Mouse (Mus musculus) hindbrain, postnatal 0 days (tissue): ENCODE measurements at regions not wholly inside any gene's neighbourhood (a gene's known extent, or its start where the extent isn't known, plus 50 kb on each side); places are given as distances from the start of the nearest gene placed in this dataset.

Source experiments
- ATAC-seq: fragments of 200-750 bp; cut with Nextera tagmentation; 2 replicates; pipeline ENCODE4 v1.8.0; 2017; ENCODE audit warnings: mild to moderate bottlenecking, moderate TSS enrichment, moderate library complexity
- DNase-seq: peaks from one replicate; pipeline ENCODE4 v3.0.0-alpha.2; 2015; ENCODE audit warnings: low spot score
- H3K27ac ChIP-seq: fragments of 300-500 bp; sonication (generic); 2 replicates; pipeline ENCODE4 v1.5.1; 2014; ENCODE audit warnings: mild to moderate bottlenecking
- H3K27me3 ChIP-seq: fragments of 300-500 bp; sonication (generic); 2 replicates; pipeline ENCODE4 v1.6.1; 2014; ENCODE audit warnings: low read length, mixed read lengths; ENCODE audit not compliant: insufficient read depth
- H3K36me3 ChIP-seq: fragments of 300-500 bp; sonication (generic); 2 replicates; pipeline ENCODE4 v1.6.1; 2014; ENCODE audit warnings: low read length, mixed read lengths; ENCODE audit not compliant: insufficient read depth
- H3K4me1 ChIP-seq: fragments of 300-500 bp; sonication (generic); 2 replicates; pipeline ENCODE4 v1.6.1; 2014; ENCODE audit warnings: antibody characterized with exemption, low read length, mixed read lengths; ENCODE audit not compliant: insufficient read depth
- H3K4me2 ChIP-seq: fragments of 300-500 bp; sonication (generic); 2 replicates; pipeline ENCODE4 v1.6.1; 2014; ENCODE audit warnings: low read depth, mild to moderate bottlenecking, low read length, moderate library complexity, mixed read lengths
- H3K4me3 ChIP-seq: fragments of 300-500 bp; sonication (generic); 2 replicates; pipeline ENCODE4 v1.5.1; 2014; ENCODE audit warnings: low read length
- H3K9ac ChIP-seq: fragments of 300-500 bp; sonication (generic); replicated peaks from 2 replicates; pipeline ENCODE4 v1.6.1; 2014; ENCODE audit warnings: mild to moderate bottlenecking, low read length, moderate library complexity, mixed read lengths
- H3K9me3 ChIP-seq: fragments of 300-500 bp; sonication (generic); 2 replicates; pipeline ENCODE4 v1.6.1; 2016; ENCODE audit warnings: low read length, mixed read lengths
- CTCF ChIP-seq: IDR thresholded peaks from 2 replicates; pipeline ENCODE4 v1.5.1; 2016; ENCODE audit warnings: antibody characterized with exemption, control low read depth, low read depth
- WGBS: fragments of 180-500 bp; shearing (Covaris S2); extraction: QIAGEN DNeasy Blood & Tissue Kit; methylation state at CpG from one replicate; pipeline ENCODE4 v1.1.7; 2014; 5-methylcytosine and 5-hydroxymethylcytosine counted together

DNA sequence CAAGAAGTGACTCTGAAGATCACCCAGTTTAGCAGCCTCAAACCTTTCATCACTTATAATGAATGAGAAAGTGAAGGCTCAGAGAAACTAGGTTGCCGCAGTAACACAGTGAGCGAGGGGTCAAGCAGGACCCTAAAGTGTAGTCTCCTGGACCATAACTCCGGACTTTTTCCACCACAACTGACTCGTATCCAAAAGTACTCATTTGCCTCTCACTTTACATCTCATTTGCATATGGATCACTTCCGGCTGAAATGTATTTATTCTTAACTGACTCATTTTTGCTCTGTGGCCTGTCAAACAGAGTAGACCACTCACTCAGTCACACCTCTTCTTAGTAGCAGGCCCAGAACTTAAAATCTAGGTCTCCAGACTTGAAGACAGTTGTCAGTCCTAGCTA, 73.7 kb downstream of the Rpusd4 start:
- Histone ChIP-seq H3K9me3 (no peaks in the 10 kb centered on the region), H3K4me3 (no peak overlapping the region), H3K27me3 (peaks cover 27% of the 10 kb centered on the region), H3K4me2 (no peak overlapping the region), H3K9ac (no peak overlapping the region), H3K36me3 (no peaks in the 10 kb centered on the region), H3K4me1 (peaks cover 6% of the 10 kb centered on the region; the same call in 1 of the 2 replicates), H3K27ac (no peak overlapping the region)
- no peak for ATAC-seq
- DNase-seq = no peak
- TF ChIP-seq CTCF = no peak
- 80% methylated on average over 5 of the region's 5 CpGs for WGBS

DNA sequence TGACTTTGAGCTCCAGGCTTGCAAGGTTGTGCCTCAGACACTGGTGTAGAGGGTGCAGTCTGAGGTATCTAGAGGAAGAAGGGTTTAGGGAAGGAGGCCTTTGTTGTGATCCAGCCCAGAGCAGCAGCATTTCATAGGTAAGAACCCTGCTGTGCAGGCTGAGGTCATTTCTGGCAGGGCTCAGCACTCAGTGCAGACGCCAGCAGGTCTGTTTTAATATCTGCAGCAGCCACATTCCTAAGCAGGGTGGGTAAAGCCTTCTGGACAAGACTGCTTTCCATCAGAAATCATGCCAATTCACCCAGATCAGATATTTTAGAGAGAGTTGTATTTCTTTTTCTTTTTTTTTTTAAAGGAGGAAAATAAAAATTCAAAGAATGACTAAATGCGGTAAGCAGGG, 74.8 kb downstream of the Rpusd4 start:
- Histone ChIP-seq H3K4me3 (no peak overlapping the region), H3K4me2 (no peak overlapping the region), H3K27me3 (peaks cover 27% of the 10 kb centered on the region), H3K9me3 (no peaks in the 10 kb centered on the region), H3K27ac (no peak overlapping the region; the same call in 1 of the 2 replicates), H3K36me3 (no peaks in the 10 kb centered on the region), H3K9ac (no peak overlapping the region), H3K4me1 (no peaks in the 10 kb centered on the region)
- ATAC-seq (no peak), DNase-seq (no peak)
- no peak for TF ChIP-seq CTCF
- WGBS = 62% methylated on average over 2 of the region's 2 CpGs

DNA sequence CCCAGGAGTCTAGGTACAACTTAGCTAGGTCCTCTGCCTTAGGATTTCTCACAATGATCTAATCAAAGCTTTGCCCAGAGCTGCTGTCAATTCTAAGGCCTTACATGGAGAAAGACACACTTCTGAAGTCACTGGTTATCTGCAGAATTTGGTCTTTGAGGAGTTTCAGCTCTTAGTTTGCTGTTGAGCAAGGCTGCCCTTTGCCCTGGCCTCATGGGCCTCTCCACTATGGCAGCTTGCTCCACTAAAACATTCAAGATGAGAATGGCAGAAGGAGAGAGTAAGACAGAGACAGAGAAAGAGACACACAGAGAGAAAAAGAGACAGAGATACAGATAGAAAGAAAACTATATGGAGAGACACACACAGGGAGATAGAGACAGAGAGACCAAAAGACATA, 75.7 kb downstream of the Rpusd4 start:
- H3K9me3 ChIP-seq = no peaks in the 10 kb centered on the region
- no peak overlapping the region for H3K4me2 ChIP-seq
- ATAC-seq (no peak), DNase-seq (no peak)
- no peak overlapping the region for H3K4me3 ChIP-seq
- H3K27ac ChIP-seq = no peak overlapping the region
- H3K9ac ChIP-seq = no peak overlapping the region
- no peaks in the 10 kb centered on the region for H3K4me1 ChIP-seq
- H3K27me3 ChIP-seq = peaks cover 27% of the 10 kb centered on the region
- TF ChIP-seq CTCF = no peak
- no peaks in the 10 kb centered on the region for H3K36me3 ChIP-seq

DNA sequence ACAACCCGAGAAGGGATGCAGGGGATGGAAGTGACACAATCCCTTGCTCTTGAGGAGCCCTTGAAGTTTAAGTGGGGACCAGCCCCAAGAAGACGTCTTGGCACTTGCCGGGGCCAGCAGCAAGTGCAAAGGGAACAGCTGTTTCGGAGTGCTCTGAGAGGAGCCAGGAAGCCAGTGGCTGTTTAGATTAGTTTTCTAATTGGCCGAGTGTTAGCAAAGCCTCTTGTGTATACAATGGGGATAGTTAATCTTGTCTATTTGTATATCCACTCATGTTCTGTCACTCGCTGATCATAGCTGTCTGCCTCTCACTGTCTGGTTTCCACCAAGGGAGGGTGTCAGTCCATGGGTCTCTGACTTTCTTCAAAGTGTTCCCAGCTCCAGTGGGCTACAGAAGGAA, 76.6 kb upstream of the Cdon start:
- Histone ChIP-seq H3K27ac (no peak overlapping the region), H3K4me1 (no peaks in the 10 kb centered on the region), H3K9me3 (no peaks in the 10 kb centered on the region), H3K9ac (no peak overlapping the region), H3K4me2 (no peak overlapping the region), H3K4me3 (no peak overlapping the region), H3K36me3 (no peaks in the 10 kb centered on the region), H3K27me3 (peaks cover 22% of the 10 kb centered on the region)
- TF ChIP-seq CTCF = no peak
- WGBS = 49% methylated on average over 6 of the region's 6 CpGs
- DNase-seq = no peak
- no peak for ATAC-seq

DNA sequence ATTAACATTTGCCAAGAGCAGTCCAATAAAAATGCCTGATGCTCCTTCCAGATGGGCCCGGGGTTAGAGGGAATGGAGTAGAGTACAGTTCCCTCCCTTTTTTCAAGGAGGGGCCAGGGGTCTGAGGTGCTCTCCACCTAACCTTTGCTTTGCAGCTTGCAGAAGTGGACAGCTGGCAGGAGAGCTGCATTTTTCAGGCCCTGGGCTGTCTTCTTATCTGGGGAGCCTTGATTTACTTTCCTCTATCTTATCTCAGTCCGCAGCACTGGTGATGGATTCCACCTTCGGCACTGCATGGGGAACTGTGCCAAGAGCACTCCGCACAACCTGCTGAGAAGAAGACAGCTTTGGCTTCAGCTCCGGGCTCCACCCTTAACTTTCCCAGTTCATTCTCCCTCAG, 74.5 kb upstream of the Cdon start:
- Histone ChIP-seq H3K36me3 (no peaks in the 10 kb centered on the region), H3K9ac (no peak overlapping the region), H3K27me3 (peaks cover 10% of the 10 kb centered on the region; the same call in 1 of the 2 replicates), H3K9me3 (no peaks in the 10 kb centered on the region), H3K4me2 (no peak overlapping the region), H3K4me3 (no peak overlapping the region), H3K4me1 (no peaks in the 10 kb centered on the region), H3K27ac (no peak overlapping the region)
- no peak for ATAC-seq
- no peak for TF ChIP-seq CTCF
- 57% methylated on average over 5 of the region's 5 CpGs for WGBS
- no peak for DNase-seq

DNA sequence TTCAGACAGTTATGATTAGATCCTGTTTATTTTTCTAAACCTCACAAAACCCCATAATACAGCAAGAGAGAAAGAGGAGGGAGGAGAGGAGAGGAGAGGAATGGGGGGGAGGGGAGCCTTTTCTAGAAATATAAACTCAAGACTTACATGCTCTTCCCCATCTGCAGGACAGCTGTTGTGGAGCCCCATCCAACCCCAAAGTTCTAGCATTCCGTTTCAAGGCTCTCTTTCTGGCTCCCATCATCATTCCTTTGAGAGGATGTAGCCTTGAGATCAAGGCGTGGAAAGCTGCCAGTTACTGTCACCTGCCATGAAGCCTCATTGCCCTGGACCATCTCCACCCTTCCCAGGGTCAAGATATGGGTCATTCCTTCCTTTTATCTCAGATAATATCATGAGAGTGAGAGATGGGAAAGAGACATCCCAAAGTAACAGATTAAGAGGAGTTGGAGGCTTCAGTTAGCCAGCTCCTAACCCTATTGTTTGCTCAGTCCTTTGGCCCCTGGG, 70.8 kb upstream of the Cdon start:
- TF ChIP-seq CTCF = no peak
- WGBS = 79% methylated on average over 2 of the region's 2 CpGs
- DNase-seq (no peak), ATAC-seq (no peak)
- H3K36me3 ChIP-seq = no peaks in the 10 kb centered on the region
- H3K9ac ChIP-seq = no peak overlapping the region
- no peak overlapping the region for H3K27ac ChIP-seq
- H3K9me3 ChIP-seq = no peaks in the 10 kb centered on the region
- no peak overlapping the region for H3K4me2 ChIP-seq
- no peaks in the 10 kb centered on the region for H3K27me3 ChIP-seq
- H3K4me3 ChIP-seq = no peak overlapping the region
- H3K4me1 ChIP-seq = no peaks in the 10 kb centered on the region

DNA sequence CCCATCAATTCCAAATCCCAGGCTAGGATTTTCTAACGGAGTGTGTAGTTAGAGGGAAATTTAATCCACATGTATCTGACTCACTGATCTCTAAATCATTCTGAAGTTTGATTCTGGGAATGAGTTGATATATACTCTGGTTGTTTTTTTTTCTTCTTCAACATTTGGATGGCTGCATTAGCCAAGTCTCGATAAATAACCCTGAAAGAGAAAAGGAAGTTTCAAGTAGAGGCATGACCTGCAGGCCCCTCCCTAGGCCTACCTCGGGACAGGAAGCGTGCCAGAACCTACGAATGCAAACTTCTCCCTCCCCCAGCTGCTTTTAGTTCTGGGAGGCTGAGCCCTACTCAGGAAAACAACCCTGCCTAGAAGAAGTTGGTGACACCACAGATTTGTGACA, 69.4 kb upstream of the Cdon start:
- no peak for ATAC-seq
- no peak for TF ChIP-seq CTCF
- Histone ChIP-seq H3K27ac (no peak overlapping the region), H3K27me3 (no peaks in the 10 kb centered on the region), H3K9ac (no peak overlapping the region), H3K4me2 (no peak overlapping the region), H3K4me3 (no peak overlapping the region), H3K4me1 (no peaks in the 10 kb centered on the region), H3K36me3 (no peaks in the 10 kb centered on the region), H3K9me3 (no peaks in the 10 kb centered on the region)
- no peak for DNase-seq
- 76% methylated on average over 5 of the region's 5 CpGs for WGBS
